Comparison of ENCODE assay signal across 8 mouse cellular contexts in the genomic region with DNA sequence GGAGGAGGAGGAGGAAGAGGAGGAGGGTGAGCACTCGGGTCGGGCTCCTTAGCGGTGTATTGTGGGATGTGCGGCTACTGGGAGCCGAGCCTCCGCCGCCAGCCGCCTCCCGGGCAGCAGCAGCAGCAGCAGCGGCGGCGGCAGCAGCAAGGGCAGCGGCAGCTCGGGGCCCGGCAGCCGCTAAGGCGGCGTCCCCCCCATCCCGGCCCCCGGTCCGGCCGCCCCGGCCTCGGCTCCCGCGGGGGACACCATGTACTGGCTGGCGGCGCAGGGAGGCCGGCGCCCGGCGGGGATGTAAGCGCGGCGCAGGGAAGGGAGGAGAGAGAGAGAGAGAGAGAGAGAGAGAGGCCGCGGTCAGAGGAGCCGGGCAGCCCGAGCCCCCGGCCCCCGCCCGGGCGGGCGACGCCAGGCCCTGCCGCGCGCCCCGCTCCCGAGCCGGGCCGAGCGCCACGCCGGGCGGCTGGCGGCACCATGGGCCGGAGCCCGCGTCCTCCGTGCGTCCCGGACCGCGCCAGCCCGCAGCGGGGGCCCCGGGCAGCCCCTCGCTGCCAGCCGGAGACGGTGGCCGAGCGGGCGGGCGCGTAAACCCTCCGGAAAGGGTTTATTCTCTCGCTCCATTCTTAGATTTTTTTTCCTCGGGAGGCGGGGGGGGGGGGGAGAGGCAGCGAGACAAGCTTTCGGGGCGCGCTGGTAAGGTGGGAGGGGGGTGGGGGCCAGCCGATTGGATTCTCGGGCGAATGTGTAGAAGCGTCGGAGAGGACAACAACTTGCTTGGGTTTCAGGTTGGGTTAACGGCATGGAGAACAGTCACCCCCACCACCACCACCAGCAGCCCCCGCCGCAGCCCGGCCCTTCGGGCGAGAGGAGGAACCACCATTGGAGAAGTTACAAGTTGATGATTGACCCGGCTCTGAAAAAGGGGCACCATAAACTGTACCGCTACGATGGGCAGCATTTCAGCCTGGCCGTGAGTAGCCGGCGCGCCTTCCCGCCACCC. TPM values are rescaled to one million over a fixed set of nuclear protein-coding genes. Genes with fewer than 3 reads are reported as not detected.
DNase-seq lines count a peak whose midpoint lies in the region; ATAC-seq and TF ChIP-seq lines count a peak whose summit lies in the region.

Gene Setd1b (plus strand): TSS at position 33 of the 997 bp plus-strand sequence.

- H3K9me3 ChIP-seq in forebrain, embryonic 14.5 days (replicated peaks; ENCODE audit: control insufficient read depth, low read length), result no peaks in the 10 kb centered on the region
- no peaks in the 10 kb centered on the region for H3K9me3 ChIP-seq in hindbrain, embryonic 13.5 days
- no peaks in the 10 kb centered on the region for H3K9me3 ChIP-seq in midbrain, embryonic 13.5 days

- TF ChIP-seq CTCF in thymus, adult 2 months (IDR thresholded peaks at IDR 0.05; ENCODE audit: borderline replicate concordance, control insufficient read depth, extremely low read depth, insufficient read depth, low read length, poor library complexity), result 0 out of 2 replicates have a peak, but pooled peaks have one; percentile 27

- peak within 1 kb of the TSS; percentile 94 for H3K4me3 ChIP-seq in forebrain, embryonic 14.5 days (ENCODE audit: low read depth, low read length)
- peak within 1 kb of the TSS; percentile 76 for H3K4me3 ChIP-seq in hindbrain, embryonic 13.5 days
- peak within 1 kb of the TSS; percentile 96 for H3K4me3 ChIP-seq in midbrain, embryonic 13.5 days (replicated peaks)
- peak within 1 kb of the TSS; percentile 79 for H3K4me3 ChIP-seq in thymus, adult 2 months (ENCODE audit: control insufficient read depth, insufficient read depth, low read length)

- intact Hi-C loops in left cerebral cortex, postnatal 36 days (cut with DNase I), result loop anchor here (1.0 to 10.0 kb wide), 2 partner anchors 9 to 368 kb away; partner anchors contain the start of gene Camkk2

- TF ChIP-seq POLR2A in thymus, adult 2 months (IDR thresholded peaks at IDR 0.05; ENCODE audit: control insufficient read depth, extremely low read depth, insufficient read depth, low read length, poor library complexity), result no peak

- no peaks in the 10 kb centered on the region for H3K27me3 ChIP-seq in forebrain, embryonic 14.5 days (replicated peaks; ENCODE audit: control insufficient read depth, insufficient read depth, low read length)
- no peaks in the 10 kb centered on the region for H3K27me3 ChIP-seq in hindbrain, embryonic 13.5 days
- no peaks in the 10 kb centered on the region for H3K27me3 ChIP-seq in midbrain, embryonic 13.5 days
- no peaks in the 10 kb centered on the region for H3K27me3 ChIP-seq in thymus, adult 2 months (ENCODE audit: control insufficient read depth, insufficient read depth, low read length)

- H3K27ac ChIP-seq in forebrain, embryonic 14.5 days (ENCODE audit: low read depth, low read length), result peak within 1 kb of the TSS; percentile 100
- H3K27ac ChIP-seq in hindbrain, embryonic 13.5 days, result peak within 1 kb of the TSS; percentile 100
- peak within 1 kb of the TSS; percentile 100 for H3K27ac ChIP-seq in midbrain, embryonic 13.5 days
- peak within 1 kb of the TSS; percentile 71 for H3K27ac ChIP-seq in thymus, adult 2 months (ENCODE audit: control insufficient read depth, insufficient read depth, low read length)

- WGBS in forebrain, embryonic 14.5 days, result under 1% methylated on average over 55 of the region's 103 CpGs
- WGBS in hindbrain, embryonic 13.5 days, result 1% methylated on average over 65 of the region's 103 CpGs
- under 1% methylated on average over 78 of the region's 103 CpGs for WGBS in midbrain, embryonic 13.5 days
- 1% methylated on average over 90 of the region's 103 CpGs for whole genome bisulfite sequencing in thymus, adult 2 months

- peak; percentile 33; the same call in 1 of the 2 replicates for ATAC-seq in forebrain, embryonic 14.5 days
- no peak for ATAC-seq in hindbrain, embryonic 13.5 days (ENCODE audit: low FRiP score)
- ATAC-seq in midbrain, embryonic 13.5 days, result peak; percentile 38

- H3K4me2 ChIP-seq in forebrain, embryonic 14.5 days (ENCODE audit: low read length), result peak within 1 kb of the TSS; percentile 90
- peak within 1 kb of the TSS; percentile 100 for H3K4me2 ChIP-seq in hindbrain, embryonic 13.5 days
- peak within 1 kb of the TSS; percentile 100 for H3K4me2 ChIP-seq in midbrain, embryonic 13.5 days (replicated peaks)

- peak within 1 kb of the TSS; percentile 100 for H3K9ac ChIP-seq in forebrain, embryonic 14.5 days (ENCODE audit: low read length)
- peak within 1 kb of the TSS; percentile 100 for H3K9ac ChIP-seq in hindbrain, embryonic 13.5 days
- H3K9ac ChIP-seq in midbrain, embryonic 13.5 days (replicated peaks), result peak within 1 kb of the TSS; percentile 100

- peaks cover 22% of the 10 kb centered on the region for H3K4me1 ChIP-seq in forebrain, embryonic 14.5 days (ENCODE audit: control insufficient read depth, insufficient read depth, low read length)
- H3K4me1 ChIP-seq in hindbrain, embryonic 13.5 days (replicated peaks), result peaks cover 51% of the 10 kb centered on the region
- H3K4me1 ChIP-seq in midbrain, embryonic 13.5 days (replicated peaks), result peaks cover 42% of the 10 kb centered on the region
- peaks cover 30% of the 10 kb centered on the region for H3K4me1 ChIP-seq in thymus, adult 2 months (replicated peaks; ENCODE audit: control insufficient read depth, insufficient read depth, low read length)

- peaks cover 25% of the 10 kb centered on the region for H3K36me3 ChIP-seq in forebrain, embryonic 14.5 days (ENCODE audit: control insufficient read depth, insufficient read depth, low read length)
- H3K36me3 ChIP-seq in hindbrain, embryonic 13.5 days, result peaks cover 13% of the 10 kb centered on the region
- peaks cover 16% of the 10 kb centered on the region for H3K36me3 ChIP-seq in midbrain, embryonic 13.5 days
- H3K36me3 ChIP-seq in thymus, adult 2 months (ENCODE audit: control insufficient read depth, insufficient read depth, low read length), result peaks cover 11% of the 10 kb centered on the region; the same call in 1 of the 2 replicates

- DNase-seq in lung, adult 18-20 months, result peak; percentile 75
- DNase-seq in lung, postnatal 25 days (ENCODE audit: low spot score), result no peak
- DNase-seq in adrenal gland, postnatal 4 days (ENCODE audit: low spot score in 2 of 2), result no peak
- peak; percentile 79 for DNase-seq in forebrain, embryonic 14.5 days (ENCODE audit: low spot score)
- peak; percentile 65 to 75 for DNase-seq in left cerebral cortex, postnatal 36 days (ENCODE audit: low spot score in 2 of 2)
- DNase-seq in thymus, adult 2 months, result peak; percentile 76

RNA-seq across cellular contexts. Expression of gene Setd1b, which starts in this region (rescaled TPM):
- total RNA-seq in adrenal gland, postnatal 4 days (2021), result 10 to 100 TPM; 36.8 to 37.2 TPM
- polyA plus RNA-seq in forebrain, embryonic 14.5 days (2014; fragmentation: Nextera tagmentation; extraction: Ambion mirVana), result 8.6 and 11.6 TPM in 2 replicates
- 12.9 and 13.1 TPM in 2 replicates for polyA plus RNA-seq in hindbrain, embryonic 13.5 days (2015; fragmentation: Nextera tagmentation; extraction: Ambion mirVana)
- 10 to 100 TPM; 27.9 to 35.0 TPM for total RNA-seq in left cerebral cortex, postnatal 36 days (2021)
- 13.3 and 14.1 TPM in 2 replicates for polyA plus RNA-seq in midbrain, embryonic 13.5 days (2015; fragmentation: Nextera tagmentation; extraction: Ambion mirVana)
- 45.5 and 66.9 TPM in 2 replicates for polyA plus RNA-seq in thymus, adult 2 months (2012; rRNA removed)

Comparison
In these comparisons a context has a peak if more than half of its experiments do, and no peak if none do; other contexts are left out.
1. DNase-seq: peak in lung, adult 18-20 months (2 of 2), forebrain, embryonic 14.5 days (single experiment), left cerebral cortex, postnatal 36 days (2 of 2) and thymus, adult 2 months (single experiment); none in lung, postnatal 25 days (single experiment) and adrenal gland, postnatal 4 days (0 of 2).
2. Peak in every context shown above with its lines, with median percentiles within 50 percentile points of each other: H3K27ac ChIP-seq, H3K4me2 ChIP-seq, H3K4me3 ChIP-seq and H3K9ac ChIP-seq.